Mouse (Mus musculus) stomach, embryonic 16.5 days (tissue): ENCODE data around the gene Htr2b. TPM values are rescaled to one million over a fixed set of nuclear protein-coding genes. Genes with fewer than 3 reads are reported as not detected.

Experiments
- ATAC-seq: fragments of 200-750 bp; cut with Nextera tagmentation; 2 replicates; pipeline ENCODE4 v1.8.0; 2017; ENCODE audit warnings: moderate number of reproducible peaks, moderate TSS enrichment; ENCODE audit not compliant: insufficient read depth, low FRiP score
- H3K27ac ChIP-seq: fragments of 300-500 bp; sonication (generic); 2 replicates; pipeline ENCODE4 v1.5.1; 2014; ENCODE audit warnings: low read length
- H3K27me3 ChIP-seq: fragments of 300-500 bp; sonication (generic); 2 replicates; pipeline ENCODE4 v1.6.1; 2014; ENCODE audit warnings: low read length, control low read depth, mixed read lengths; ENCODE audit not compliant: control insufficient read depth, insufficient read depth
- H3K36me3 ChIP-seq: fragments of 300-500 bp; sonication (generic); 2 replicates; pipeline ENCODE4 v1.6.1; 2014; ENCODE audit warnings: low read length; ENCODE audit not compliant: control insufficient read depth, insufficient read depth
- H3K4me1 ChIP-seq: fragments of 300-500 bp; sonication (generic); 2 replicates; pipeline ENCODE4 v1.6.1; 2014; ENCODE audit warnings: low read length, control low read depth, mixed read lengths; ENCODE audit not compliant: control insufficient read depth, insufficient read depth
- H3K4me2 ChIP-seq: fragments of 300-500 bp; sonication (generic); 2 replicates; pipeline ENCODE4 v1.6.1; 2014; ENCODE audit warnings: low read depth, low read length, mixed read lengths
- H3K4me3 ChIP-seq: fragments of 300-500 bp; sonication (generic); replicated peaks from 2 replicates; pipeline ENCODE4 v1.5.1; 2014; ENCODE audit warnings: mild to moderate bottlenecking, low read length
- H3K9ac ChIP-seq: fragments of 300-500 bp; sonication (generic); 2 replicates; pipeline ENCODE4 v1.6.1; 2014; ENCODE audit warnings: low read length
- H3K9me3 ChIP-seq: fragments of 300-500 bp; sonication (generic); replicated peaks from 2 replicates; pipeline ENCODE4 v1.6.1; 2016; ENCODE audit warnings: low read length, control low read depth; ENCODE audit not compliant: control insufficient read depth
- WGBS: fragments of 180-500 bp; shearing (Covaris S2); extraction: QIAGEN DNeasy Blood & Tissue Kit; methylation state at CpG from one replicate; pipeline ENCODE4 v1.1.7; 2014; 5-methylcytosine and 5-hydroxymethylcytosine counted together
- polyA plus RNA-seq: library from polyadenylated mRNA; unstranded; fragments of >200 nt; fragmentation: Nextera tagmentation; extraction: Ambion mirVana; gene quantifications from 2 replicates; pipeline ENCODE4 v1.2.1, GENCODE M21; 2015

The Htr2b gene
- polyA plus RNA-seq: 0.82 and 0.98 TPM in 2 replicates

- H3K4me1 ChIP-seq: no peaks in the 10 kb centered on the region; the same call in none of the 2 replicates
- H3K9ac ChIP-seq: no peak within 1 kb of the TSS
- no peaks in the 10 kb centered on the region for H3K27me3 ChIP-seq
- H3K4me3 ChIP-seq: no peak within 1 kb of the TSS
- 38% methylated on average over 6 of the region's 6 CpGs for WGBS
- peak; percentile 66; the same call in 1 of the 2 replicates for ATAC-seq
- H3K9me3 ChIP-seq: no peaks in the 10 kb centered on the region
- H3K4me2 ChIP-seq: no peak within 1 kb of the TSS
- H3K27ac ChIP-seq: no peak within 1 kb of the TSS
- H3K36me3 ChIP-seq: no peaks in the 10 kb centered on the region
These were observed at the start of gene Htr2b for GRCm38 (mm10) chr1:86111779-86112178. Htr2b (minus strand) TSS chr1:86111970.

GRCm38 (mm10) chr1:86161061-86161460 lies 49.3 kb upstream of the Htr2b start:
- H3K4me1 ChIP-seq: no peaks in the 10 kb centered on the region
- ATAC-seq: peak; percentile 73; the same call in 1 of the 2 replicates
- H3K9ac ChIP-seq: no peak overlapping the region
- no peaks in the 10 kb centered on the region for H3K27me3 ChIP-seq
- no peak overlapping the region for H3K4me3 ChIP-seq
- WGBS: 74% methylated on average over 5 of the region's 5 CpGs
- no peak overlapping the region for H3K4me2 ChIP-seq
- H3K36me3 ChIP-seq: peaks cover 3% of the 10 kb centered on the region; the same call in 1 of the 2 replicates
- H3K27ac ChIP-seq: no peak overlapping the region
- H3K9me3 ChIP-seq: no peaks in the 10 kb centered on the region

DNA sequence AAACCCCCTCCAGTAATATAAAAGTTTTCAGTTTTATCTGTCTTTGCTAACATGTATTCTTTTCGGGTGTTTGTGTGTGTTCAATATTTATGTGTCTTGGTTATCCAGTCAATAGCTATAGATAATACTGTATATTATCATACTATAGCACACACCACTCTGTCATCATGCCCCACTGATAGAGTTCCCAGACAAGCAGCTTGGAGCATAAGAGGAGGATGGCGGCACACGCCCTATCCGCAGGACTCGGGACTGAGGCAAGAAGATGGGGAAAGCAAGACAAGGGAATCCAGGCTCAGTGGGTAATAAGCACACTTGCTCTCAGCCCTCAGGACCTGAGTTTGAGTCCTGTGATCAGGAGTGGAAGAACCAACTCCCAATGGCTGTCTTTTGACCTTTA lies 48.7 kb upstream of the Htr2b start:
- no peaks in the 10 kb centered on the region for H3K9me3 ChIP-seq
- 87% methylated on average over 5 of the region's 5 CpGs for WGBS
- H3K27ac ChIP-seq: no peak overlapping the region
- peaks cover 2% of the 10 kb centered on the region; the same call in 1 of the 2 replicates for H3K4me1 ChIP-seq
- peaks cover 3% of the 10 kb centered on the region; the same call in 1 of the 2 replicates for H3K36me3 ChIP-seq
- H3K27me3 ChIP-seq: no peaks in the 10 kb centered on the region
- no peak overlapping the region for H3K9ac ChIP-seq
- no peak overlapping the region for H3K4me2 ChIP-seq
- no peak overlapping the region for H3K4me3 ChIP-seq
- no peak for ATAC-seq

DNA sequence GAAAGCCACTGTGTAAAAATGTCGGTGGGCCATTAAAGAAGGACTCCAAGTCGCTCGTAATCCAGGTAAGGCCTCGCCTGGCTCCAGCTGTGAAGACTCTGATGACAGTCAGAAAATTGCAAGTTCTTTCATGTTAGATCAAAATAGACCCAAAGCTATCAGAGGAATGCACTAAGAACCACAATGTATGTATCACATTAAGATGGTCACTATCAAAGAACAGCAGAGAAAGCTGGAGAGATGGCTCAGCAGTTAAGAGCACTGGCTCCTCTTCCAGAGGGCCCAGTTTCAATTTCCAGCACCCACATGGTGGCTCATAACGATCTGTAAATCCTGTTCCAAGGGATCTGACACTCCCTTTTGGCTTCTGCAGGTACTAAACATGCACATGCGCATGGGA lies 48.3 kb upstream of the Htr2b start:
- Histone ChIP-seq H3K27ac (no peak overlapping the region), H3K4me3 (no peak overlapping the region), H3K4me2 (no peak overlapping the region), H3K9ac (no peak overlapping the region), H3K4me1 (peaks cover 6% of the 10 kb centered on the region; the same call in 1 of the 2 replicates), H3K9me3 (no peaks in the 10 kb centered on the region), H3K36me3 (peaks cover 3% of the 10 kb centered on the region; the same call in 1 of the 2 replicates), H3K27me3 (no peaks in the 10 kb centered on the region)
- ATAC-seq: no peak
- WGBS: 89% methylated on average over 6 of the region's 6 CpGs

- Histone ChIP-seq H3K4me3 (no peak overlapping the region), H3K4me1 (peaks cover 13% of the 10 kb centered on the region), H3K36me3 (peaks cover 3% of the 10 kb centered on the region; the same call in 1 of the 2 replicates), H3K9ac (no peak overlapping the region), H3K4me2 (no peak overlapping the region), H3K27me3 (no peaks in the 10 kb centered on the region), H3K9me3 (no peaks in the 10 kb centered on the region), H3K27ac (no peak overlapping the region)
- ATAC-seq: no peak
- WGBS: 86% methylated on average over 6 of the region's 6 CpGs
These were observed 44.8 kb upstream of the Htr2b start for GRCm38 (mm10) chr1:86156595-86156994.

DNA sequence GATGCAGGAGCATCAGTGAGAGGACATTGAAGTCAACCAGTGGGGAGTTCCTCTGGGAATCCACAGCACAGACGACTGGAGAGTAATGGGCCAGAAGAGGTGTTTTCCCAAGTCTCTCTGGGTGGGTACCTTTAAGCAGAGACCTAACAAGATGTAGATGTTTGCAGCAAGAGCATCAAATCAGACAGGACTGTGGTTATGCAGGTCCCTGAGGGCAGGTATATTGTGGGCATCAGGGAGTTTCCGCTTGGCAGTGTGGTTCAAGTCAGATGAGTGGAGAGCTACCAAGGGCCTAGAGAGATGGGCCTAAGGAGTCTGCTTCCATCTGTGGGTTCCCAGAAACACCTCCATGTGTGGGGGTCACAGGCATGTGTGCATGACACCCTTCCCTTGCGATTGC lies 44.3 kb upstream of the Htr2b start:
- H3K4me1 ChIP-seq: peaks cover 13% of the 10 kb centered on the region
- H3K27me3 ChIP-seq: no peaks in the 10 kb centered on the region
- H3K9ac ChIP-seq: no peak overlapping the region
- WGBS: 80% methylated on average over 3 of the region's 3 CpGs
- H3K4me3 ChIP-seq: no peak overlapping the region
- H3K4me2 ChIP-seq: no peak overlapping the region
- no peak for ATAC-seq
- H3K36me3 ChIP-seq: peaks cover 3% of the 10 kb centered on the region; the same call in 1 of the 2 replicates
- no peaks in the 10 kb centered on the region for H3K9me3 ChIP-seq
- no peak overlapping the region for H3K27ac ChIP-seq

DNA sequence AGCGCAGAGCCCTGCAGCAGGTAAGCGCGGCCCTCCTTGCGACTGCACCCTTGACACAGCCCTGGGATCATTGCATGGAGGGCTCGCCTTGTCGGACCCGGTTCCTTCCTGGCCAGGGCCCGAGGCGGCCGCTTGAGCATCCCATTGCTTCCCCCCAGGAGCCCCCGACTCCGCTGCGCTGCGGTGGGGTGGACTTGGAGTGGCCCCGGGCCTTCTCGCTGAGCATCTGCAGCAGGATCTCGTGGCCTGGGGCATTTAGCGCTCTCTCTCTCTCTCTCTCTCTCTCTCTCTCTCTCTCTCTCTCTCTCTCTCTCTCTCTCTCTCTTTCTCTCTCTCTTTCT lies 43.0 kb upstream of the Htr2b start:
- WGBS: 0% methylated on average over 18 of the region's 18 CpGs
- H3K4me1 ChIP-seq: peaks cover 13% of the 10 kb centered on the region
- H3K36me3 ChIP-seq: no peaks in the 10 kb centered on the region
- no peak overlapping the region for H3K27ac ChIP-seq
- no peaks in the 10 kb centered on the region for H3K9me3 ChIP-seq
- H3K9ac ChIP-seq: peak overlapping the region; percentile 82
- ATAC-seq: no peak
- peak overlapping the region; percentile 80 for H3K4me2 ChIP-seq
- H3K4me3 ChIP-seq: peak overlapping the region; percentile 85
- H3K27me3 ChIP-seq: no peaks in the 10 kb centered on the region

DNA sequence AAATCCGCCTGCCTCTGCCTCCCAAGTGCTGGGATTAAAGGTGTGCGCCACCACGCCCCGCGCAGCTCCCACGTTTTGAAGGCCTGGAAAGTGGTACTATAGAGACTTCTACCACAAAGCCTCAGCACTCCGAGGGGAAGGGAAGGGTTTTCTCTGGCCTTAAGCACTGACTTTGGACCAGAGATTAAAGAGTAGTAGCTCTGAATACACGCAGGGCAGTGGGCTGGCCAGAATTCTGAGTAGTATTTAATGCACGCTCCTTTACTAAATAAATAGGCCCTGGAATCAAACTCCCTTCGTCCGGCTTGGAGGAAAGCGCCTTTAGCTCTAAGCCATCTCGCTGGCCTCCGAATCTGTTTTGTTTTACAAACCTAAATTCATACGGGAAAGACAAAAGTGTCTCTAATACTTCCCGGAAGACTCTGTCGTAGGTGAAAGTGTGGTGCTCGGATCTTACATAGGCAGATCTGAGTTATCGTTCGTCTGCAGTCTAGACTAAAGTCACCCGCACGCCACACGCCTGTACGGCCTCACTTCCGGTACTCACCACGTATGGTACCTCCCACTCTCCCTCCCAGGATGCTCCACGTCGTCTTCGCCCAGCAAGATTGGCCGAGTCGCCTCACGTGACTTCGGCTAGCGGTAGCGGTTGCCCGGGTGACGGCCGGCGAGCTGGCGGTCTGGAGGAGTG lies 42.5 kb upstream of the Htr2b start, which contains the start of gene Armc9:
Gene Armc9 (plus strand): TSS at position 648 of the 691 bp plus-strand sequence.
- 3% methylated on average over 40 of the region's 40 CpGs for WGBS
- peak within 1 kb of the TSS; percentile 82 for H3K9ac ChIP-seq
- peak; percentile 100 for ATAC-seq
- peak within 1 kb of the TSS; percentile 85 for H3K4me3 ChIP-seq
- no peaks in the 10 kb centered on the region for H3K36me3 ChIP-seq
- H3K9me3 ChIP-seq: no peaks in the 10 kb centered on the region
- H3K4me1 ChIP-seq: peaks cover 13% of the 10 kb centered on the region
- H3K27ac ChIP-seq: peak within 1 kb of the TSS; percentile 94
- H3K27me3 ChIP-seq: no peaks in the 10 kb centered on the region
- peak within 1 kb of the TSS; percentile 80 for H3K4me2 ChIP-seq

DNA sequence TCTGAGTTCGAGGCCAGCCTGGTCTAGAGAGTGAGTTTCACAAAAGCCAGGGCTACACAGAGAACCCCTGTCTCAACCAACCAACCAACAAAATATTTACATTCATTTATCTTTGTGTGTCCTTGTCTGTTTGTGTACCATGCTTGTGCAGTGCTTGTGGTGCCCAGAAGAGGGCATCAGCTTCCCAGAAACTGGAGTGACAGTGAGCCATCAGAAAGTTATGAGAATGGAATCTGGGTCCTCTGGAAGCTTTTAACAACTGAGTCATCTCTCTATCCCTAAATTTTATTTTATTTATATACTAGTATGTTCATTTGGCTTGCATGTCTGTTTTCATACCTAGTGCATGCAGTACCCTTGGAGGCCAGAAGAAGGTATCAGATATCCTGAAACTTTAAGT lies 40.8 kb upstream of the Htr2b start:
- Histone ChIP-seq H3K9me3 (no peaks in the 10 kb centered on the region), H3K27ac (no peak overlapping the region), H3K4me3 (no peak overlapping the region), H3K36me3 (no peaks in the 10 kb centered on the region), H3K4me2 (no peak overlapping the region), H3K9ac (no peak overlapping the region), H3K27me3 (no peaks in the 10 kb centered on the region), H3K4me1 (peaks cover 13% of the 10 kb centered on the region)
- ATAC-seq: no peak
- WGBS: 85% methylated on average over 1 of the region's 1 CpGs
